Mouse (Mus musculus) CD4-positive naive resting alpha-beta T cell, adult 57 days (primary cell): ENCODE measurements around the gene Ccdc85c. TPM values are rescaled to one million over a fixed set of nuclear protein-coding genes. Genes with fewer than 3 reads are reported as not detected.

ENCODE experiments used
- total RNA-seq: library from RNA; stranded (reverse); gene quantifications from one replicate; pipeline ENCODE4 v1.2.4, GENCODE M21; 2023

Gene Ccdc85c
- 2.2 TPM for total RNA-seq

GRCm38 (mm10) chr12:108274661-108275507 lies at the start of gene Ccdc85c:
Ccdc85c (minus strand) TSS chr12:108275425.

GRCm38 (mm10) chr12:108305812-108306794 lies 30.9 kb upstream of the Ccdc85c start, which contains the start of gene Hhipl1:
Hhipl1 (plus strand) TSS chr12:108306270.

GRCm38 (mm10) chr12:108179321-108180266 lies 95.6 kb downstream of the Ccdc85c start, which contains the start of gene Ccnk:
Ccnk (plus strand) TSS chr12:108179579.

GRCm38 (mm10) chr12:108179246-108179320 lies 96.1 kb downstream of the Ccdc85c start, which contains the start of gene Setd3:
Setd3 (minus strand) TSS chr12:108179314.

Other genes starting within 250 kb of the Ccdc85c start
- 89.7 TPM for gene Setd3, start 96.1 kb downstream of the Ccdc85c start, total RNA-seq
- gene Ccnk, start 95.8 kb downstream of the Ccdc85c start, total RNA-seq: 86.5 TPM
- not detected for gene Hhipl1, start 30.8 kb upstream of the Ccdc85c start, total RNA-seq
- gene Cyp46a1, start 59.0 kb upstream of the Ccdc85c start, total RNA-seq: 0.59 TPM
- gene Eml1, start 95.5 kb upstream of the Ccdc85c start, total RNA-seq: 0.74 TPM